ENCODE assay signal across 33 mouse cellular contexts in genomic region chr14:96471336-96471735, GRCm38 (mm10). TPM values are rescaled to one million over a fixed set of nuclear protein-coding genes. Genes with fewer than 3 reads are reported as not detected.
"Had no signal": no experiment of that assay in that cellular context is flagged by ENCODE, and none has a peak within 500 bp of the region (broad histone marks: within the 10 kb centered on the region; RNA-seq: fewer than 3 reads in every experiment).

No protein-coding gene starts in this region.

- DNase-seq: gastrocnemius, postnatal 14 days; gastrocnemius, postnatal 36 days; heart, adult 11 months; heart, adult 2 months; heart, postnatal 14 days; heart, postnatal 36 days; kidney, adult 11 months; kidney, adult 2 months; kidney, adult 9 months; kidney, postnatal 14 days; kidney, postnatal 36 days; layer of hippocampus, adult 9-11 months; layer of hippocampus, postnatal 36 days; left cerebral cortex, postnatal 4 days; liver, embryonic 13.5 days had no signal

- ATAC-seq: hindbrain, embryonic 16.5 days; intestine, embryonic 16.5 days had no signal

- H3K36me3 ChIP-seq: heart, embryonic 13.5 days; heart, embryonic 15.5 days; hindbrain, embryonic 12.5 days; kidney, embryonic 15.5 days; limb, embryonic 13.5 days; limb, embryonic 15.5 days; liver, embryonic 13.5 days had no signal

- H3K4me1 ChIP-seq: heart, embryonic 13.5 days; heart, embryonic 15.5 days; hindbrain, embryonic 12.5 days; kidney, embryonic 15.5 days; limb, embryonic 13.5 days; limb, embryonic 15.5 days; liver, embryonic 13.5 days had no signal

- H3K27me3 ChIP-seq: heart, embryonic 13.5 days; heart, embryonic 15.5 days; hindbrain, embryonic 12.5 days; kidney, embryonic 15.5 days; limb, embryonic 13.5 days; limb, embryonic 15.5 days; liver, embryonic 13.5 days had no signal

- H3K9me3 ChIP-seq: heart, embryonic 13.5 days; heart, embryonic 15.5 days; hindbrain, embryonic 12.5 days; kidney, embryonic 15.5 days; limb, embryonic 13.5 days; limb, embryonic 15.5 days; liver, embryonic 13.5 days had no signal

- H3K4me3 ChIP-seq: heart, adult 2 months; heart, embryonic 13.5 days; heart, embryonic 15.5 days; hindbrain, embryonic 12.5 days; kidney, embryonic 15.5 days; limb, embryonic 13.5 days; limb, embryonic 15.5 days; liver, embryonic 13.5 days had no signal

- H3K9ac ChIP-seq: heart, embryonic 13.5 days; heart, embryonic 15.5 days; hindbrain, embryonic 12.5 days; kidney, embryonic 15.5 days; limb, embryonic 13.5 days; limb, embryonic 15.5 days; liver, embryonic 13.5 days had no signal

- H3K4me2 ChIP-seq: heart, embryonic 11.5 days; heart, embryonic 13.5 days; heart, embryonic 15.5 days; hindbrain, embryonic 12.5 days; kidney, embryonic 15.5 days; limb, embryonic 13.5 days; limb, embryonic 15.5 days; liver, embryonic 11.5 days; liver, embryonic 13.5 days had no signal

- H3K27ac ChIP-seq: heart, adult 2 months; heart, embryonic 13.5 days; heart, embryonic 15.5 days; hindbrain, embryonic 12.5 days; kidney, embryonic 15.5 days; kidney, postnatal 0 days; limb, embryonic 13.5 days; limb, embryonic 15.5 days; liver, embryonic 13.5 days had no signal

RNA-seq across cellular contexts. Expression of gene Klhl1, which starts 47.6 kb away (rescaled TPM):
- total RNA-seq: gastrocnemius, adult 18-20 months; gastrocnemius, adult 8-10 months; gastrocnemius, postnatal 14 days; gastrocnemius, postnatal 36 days; heart, adult 2 months; heart, postnatal 14 days; heart, postnatal 36 days; hematopoietic stem cell, adult 5-6 weeks had no signal
- polyA plus RNA-seq: gonadal fat pad, adult 2 months; heart, adult 2 months; heart, embryonic 11.5 days; heart, embryonic 13.5 days; heart, embryonic 15.5 days; heart, postnatal 0 days; kidney, adult 2 months; kidney, embryonic 15.5 days; large intestine, adult 2 months; limb, embryonic 11.5 days; liver, embryonic 11.5 days; liver, embryonic 13.5 days had no signal
